Comparison of ENCODE assay signal across 15 mouse cellular contexts in genomic region chr2:174540717-174541116, GRCm38 (mm10).
"Had no signal": no experiment of that assay in that cellular context is flagged by ENCODE, and none has a peak within 500 bp of the region (broad histone marks: within the 10 kb centered on the region; RNA-seq: fewer than 3 reads in every experiment).

No protein-coding gene starts in this region.

- DNase-seq: kidney, adult 2 months; kidney, postnatal 4 days; left cerebral cortex, postnatal 4 days; lung, embryonic 14.5 days; lung, postnatal 14 days; right cerebral cortex, postnatal 14 days; thymus, adult 2 months; thymus, postnatal 36 days had no signal

- H3K4me3 ChIP-seq: layer of hippocampus, adult 2 months; liver, embryonic 15.5 days; megakaryocyte, embryonic 14.5 days; midbrain, embryonic 12.5 days; stomach, embryonic 15.5 days had no signal

- H3K27me3 ChIP-seq: liver, embryonic 15.5 days; midbrain, embryonic 12.5 days; stomach, embryonic 15.5 days had no signal

- H3K36me3 ChIP-seq: liver, embryonic 15.5 days; midbrain, embryonic 12.5 days; stomach, embryonic 15.5 days had no signal

- H3K9ac ChIP-seq: liver, embryonic 15.5 days; lung, embryonic 14.5 days; midbrain, embryonic 12.5 days; stomach, embryonic 15.5 days had no signal

- H3K4me1 ChIP-seq: liver, embryonic 15.5 days; megakaryocyte, embryonic 14.5 days; midbrain, embryonic 12.5 days; stomach, embryonic 15.5 days had no signal

- H3K4me2 ChIP-seq: liver, embryonic 11.5 days; liver, embryonic 15.5 days; lung, embryonic 14.5 days; midbrain, embryonic 12.5 days; stomach, embryonic 15.5 days had no signal

- H3K9me3 ChIP-seq: liver, embryonic 15.5 days; midbrain, embryonic 12.5 days; stomach, embryonic 15.5 days had no signal

- H3K27ac ChIP-seq: layer of hippocampus, adult 2 months; liver, embryonic 15.5 days; macrophage; midbrain, embryonic 12.5 days; stomach, embryonic 15.5 days had no signal
